Mouse (Mus musculus) kidney, adult 8-10 months (tissue): ENCODE data around the gene Slc4a2.

Experiments used
- DNase-seq, 2 experiments: peaks; one replicate each; pipeline ENCODE4 v3.0.0; 2022

Slc4a2 gene

DNA sequence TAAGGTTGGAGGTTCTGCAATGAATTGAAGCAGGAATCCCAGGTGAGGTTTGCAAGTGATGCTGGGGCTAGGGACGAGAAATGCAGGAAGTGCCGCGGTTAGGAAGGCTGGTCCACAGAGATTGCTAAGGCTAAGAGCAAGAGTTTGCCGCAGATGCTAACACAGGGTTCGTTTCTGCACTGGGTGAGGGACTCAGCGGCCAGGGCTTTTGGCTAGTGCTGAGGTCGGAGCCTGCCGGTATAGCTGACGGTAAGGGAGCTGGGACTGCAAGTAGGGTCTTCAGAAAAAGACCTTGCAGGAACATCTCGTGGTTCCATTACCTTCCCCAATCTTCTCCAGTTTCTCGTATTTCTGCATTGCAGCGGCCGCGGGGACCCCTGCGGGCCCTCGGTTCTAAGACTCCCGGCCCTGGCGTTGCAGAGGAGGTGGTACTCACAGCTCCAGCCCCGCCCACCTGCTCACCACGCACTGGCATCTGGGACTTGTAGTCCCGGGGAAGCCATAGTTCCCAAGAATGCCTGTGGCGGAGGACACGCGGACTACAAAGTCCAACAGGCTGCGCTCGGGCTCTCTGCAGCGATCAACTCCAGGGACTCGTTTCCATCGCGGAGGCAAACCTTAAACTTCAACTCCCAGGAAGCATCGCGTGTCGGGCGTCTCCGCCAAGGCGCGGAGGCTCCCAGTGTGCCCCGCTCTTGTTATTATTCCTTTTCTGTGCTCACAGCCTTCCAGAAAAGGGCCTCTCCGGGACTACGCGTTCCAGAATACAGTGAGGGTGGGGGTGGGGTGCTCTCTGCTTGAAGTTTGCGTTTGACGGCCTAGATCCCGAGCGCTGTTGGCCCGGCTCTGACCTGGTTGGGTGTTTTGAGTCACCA lies at the start of gene Slc4a2, which contains the start of gene Cdk5:
TSS of gene Slc4a2 (plus strand) at position 709 of the 875 bp plus-strand sequence.
TSS of gene Cdk5 (minus strand) at position 402 of the 875 bp plus-strand sequence.
- peak; percentile 99 for DNase-seq

- no peak for DNase-seq
Measured at GRCm38 (mm10) chr5:24374216-24374615, 49.4 kb upstream of the Slc4a2 start.

DNA sequence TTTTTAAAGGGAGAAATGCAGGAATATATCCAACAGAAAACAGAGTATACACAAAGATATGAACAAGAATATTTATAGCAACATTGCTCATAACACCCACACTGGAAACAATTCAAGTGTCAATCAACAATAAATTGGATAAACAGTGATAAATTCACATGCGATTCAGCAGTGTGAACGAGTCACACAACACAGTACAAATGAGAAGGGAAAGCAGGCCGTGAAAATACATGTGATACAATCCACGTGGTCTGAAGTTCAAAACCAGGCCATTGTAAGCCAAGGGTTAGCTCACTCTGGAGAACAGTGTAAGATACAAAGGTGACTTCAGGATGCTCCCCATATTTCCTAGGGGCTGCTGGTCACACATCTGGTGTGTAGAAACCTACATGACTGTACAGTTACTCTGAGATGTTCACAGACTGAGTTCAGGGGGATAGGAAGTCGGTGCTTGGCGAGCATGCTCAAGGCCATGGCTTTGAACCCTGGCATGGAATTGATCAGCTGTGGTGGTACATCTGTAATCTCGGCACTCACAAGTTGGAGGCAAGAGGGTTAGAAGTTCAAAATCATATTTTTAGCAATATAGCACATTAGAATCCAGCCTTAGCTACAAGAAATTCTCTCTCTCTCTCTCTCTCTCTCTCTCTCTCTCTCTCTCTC lies 48.8 kb upstream of the Slc4a2 start:
- DNase-seq: no peak

DNA sequence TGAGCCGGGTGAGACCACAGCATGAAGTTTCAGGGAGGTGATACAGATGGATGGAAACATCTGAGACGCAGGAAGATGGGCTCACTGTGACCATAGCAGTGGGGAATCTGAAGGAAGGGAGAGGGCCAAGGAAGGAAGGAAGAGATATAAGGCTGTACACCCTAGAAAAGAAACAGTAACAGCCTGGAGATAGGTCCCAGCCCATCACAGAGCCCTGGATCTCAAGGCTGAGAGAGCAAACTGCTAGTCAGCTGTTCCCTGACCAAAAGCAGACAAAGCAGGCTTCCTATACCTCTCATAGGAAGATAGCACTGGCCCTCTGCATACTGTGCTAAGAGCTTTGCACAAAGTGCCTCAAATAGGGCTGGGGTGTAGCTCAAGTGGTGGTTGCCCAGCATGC lies 44.9 kb upstream of the Slc4a2 start:
- no peak for DNase-seq

DNA sequence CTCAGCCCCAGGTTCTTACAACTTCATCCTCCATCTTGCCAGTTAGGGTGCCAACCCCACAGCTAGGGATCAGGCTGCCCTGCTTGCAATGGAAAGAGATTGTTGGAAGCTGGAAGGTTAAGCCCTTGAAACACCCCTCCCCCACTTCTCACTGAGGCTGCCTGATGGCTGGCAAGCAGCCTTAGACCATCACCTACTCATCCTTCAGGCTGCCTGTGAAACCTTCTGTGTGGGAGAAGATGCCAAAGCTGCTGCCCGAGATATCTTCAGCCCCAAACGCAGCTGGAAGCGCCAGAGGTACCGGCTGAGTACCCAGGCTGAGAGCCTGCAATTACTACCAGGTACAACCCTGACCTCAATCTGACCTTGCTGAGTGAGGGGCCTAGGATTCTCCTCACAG lies 44.1 kb upstream of the Slc4a2 start:
- DNase-seq: no peak

DNA sequence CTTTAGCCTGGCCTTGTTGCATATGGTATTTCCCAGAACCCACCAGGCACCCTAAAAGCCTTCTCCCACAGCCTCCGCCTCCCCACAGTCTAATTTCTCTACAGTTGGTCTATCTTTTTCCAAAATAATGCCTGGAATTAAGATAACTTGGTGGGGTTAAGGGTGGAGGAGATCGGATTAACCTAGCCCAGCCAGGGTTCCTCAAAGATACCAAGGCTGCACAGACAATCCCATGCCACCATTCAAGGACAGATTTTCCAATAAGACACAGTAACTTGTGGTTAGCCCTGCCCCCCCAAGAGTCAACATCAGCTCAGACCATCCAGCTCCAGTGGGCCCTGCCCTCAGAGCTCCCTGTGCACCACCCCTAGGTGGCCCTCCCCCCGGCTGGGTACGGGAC lies 43.1 kb upstream of the Slc4a2 start:
- no peak for DNase-seq

GRCm38 (mm10) chr5:24381486-24381885 lies 42.2 kb upstream of the Slc4a2 start:
- no peak for DNase-seq

GRCm38 (mm10) chr5:24381988-24382387 lies 41.6 kb upstream of the Slc4a2 start:
- no peak for DNase-seq

DNA sequence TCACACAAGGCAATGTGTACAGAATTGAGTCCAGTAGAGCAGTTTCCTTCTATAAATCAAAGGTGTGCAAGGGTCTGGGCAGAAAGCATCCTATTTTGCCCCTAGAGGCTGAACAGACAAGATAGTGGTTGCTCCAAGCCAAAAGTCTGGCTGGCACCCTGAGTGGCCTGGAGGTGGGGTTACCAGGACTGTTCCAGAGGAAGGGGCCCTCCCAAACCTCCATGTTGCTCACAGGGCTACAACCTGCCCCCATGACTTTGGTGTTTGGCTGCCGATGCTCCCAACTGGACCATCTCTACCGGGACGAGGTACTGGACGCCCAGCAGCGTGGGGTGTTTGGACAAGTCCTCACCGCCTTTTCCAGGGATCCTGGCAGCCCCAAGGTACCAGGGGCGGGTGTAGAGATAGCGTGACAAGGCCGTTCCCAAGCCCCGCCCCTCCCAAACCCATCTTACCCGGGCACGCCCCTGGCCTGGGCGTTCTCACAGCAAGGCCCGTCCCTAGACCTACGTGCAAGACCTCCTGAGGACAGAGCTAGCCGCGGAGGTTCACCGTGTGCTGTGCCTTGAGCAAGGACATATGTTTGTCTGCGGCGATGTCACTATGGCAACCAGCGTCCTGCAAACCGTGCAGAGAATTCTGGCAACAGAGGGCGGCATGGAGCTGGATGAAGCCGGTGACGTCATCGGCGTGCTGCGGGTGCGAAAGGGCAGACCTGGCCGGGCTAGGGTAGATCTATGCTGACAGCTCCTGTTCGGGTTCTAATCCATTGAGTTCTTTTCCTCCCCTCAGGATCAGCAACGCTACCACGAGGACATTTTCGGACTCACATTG lies 40.4 kb upstream of the Slc4a2 start:
- DNase-seq: peak; percentile 81 to 87

- peak in 1 of 2 experiments; percentile 64 for DNase-seq
Measured at GRCm38 (mm10) chr5:24384407-24384806, 39.2 kb upstream of the Slc4a2 start.

DNA sequence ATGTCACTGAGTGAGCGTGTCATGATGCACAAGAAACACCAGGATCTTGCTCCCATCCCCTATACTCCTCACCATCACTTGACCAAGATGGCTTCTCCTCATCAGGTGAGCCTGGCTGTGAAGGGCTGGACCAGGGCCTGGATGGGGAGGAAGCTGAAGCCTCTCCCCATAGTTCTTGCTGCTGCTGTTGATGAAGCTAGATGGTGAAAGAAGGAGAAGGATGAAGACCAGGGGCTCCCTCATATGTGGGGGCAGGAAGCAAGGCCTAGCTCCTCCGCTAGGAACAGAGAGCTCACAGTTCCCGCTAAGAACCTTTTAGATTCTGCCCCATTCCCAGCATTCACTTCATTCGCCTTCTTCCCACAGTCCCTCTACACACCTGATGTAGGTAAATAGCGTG lies 38.3 kb upstream of the Slc4a2 start:
- DNase-seq: no peak

DNA sequence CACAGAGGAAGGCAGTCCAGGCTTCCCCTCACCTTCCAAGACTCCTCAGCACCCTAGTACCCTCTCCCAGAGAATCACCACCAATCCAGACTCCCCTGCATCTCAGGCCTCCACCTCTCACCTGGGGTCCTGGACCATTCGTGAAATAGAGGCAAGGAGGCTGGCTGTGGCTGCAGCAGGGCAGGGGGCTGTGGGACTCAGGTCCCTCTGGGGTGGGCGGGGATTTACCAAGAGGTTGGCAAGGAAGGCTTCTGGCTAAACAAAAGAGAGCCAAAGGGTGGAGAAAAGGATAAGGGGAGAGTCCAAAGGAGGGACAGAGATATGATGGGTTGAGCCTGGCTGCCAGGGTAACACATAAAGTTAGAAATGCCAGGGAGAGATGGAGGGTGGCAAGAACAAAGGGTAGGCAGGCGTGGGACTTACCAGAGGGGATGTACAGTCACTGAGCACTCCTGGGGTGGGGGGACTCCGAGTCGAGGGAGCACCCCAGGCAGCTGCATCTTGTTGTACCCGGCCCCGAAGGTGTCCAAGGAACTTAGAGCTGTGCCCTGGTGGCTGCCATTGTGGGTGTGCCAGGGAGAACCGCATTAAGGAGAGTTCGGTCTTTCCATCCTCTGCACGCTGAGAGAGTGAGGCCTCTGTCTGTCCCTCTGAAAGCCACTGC lies 37.6 kb upstream of the Slc4a2 start:
- no peak for DNase-seq

DNA sequence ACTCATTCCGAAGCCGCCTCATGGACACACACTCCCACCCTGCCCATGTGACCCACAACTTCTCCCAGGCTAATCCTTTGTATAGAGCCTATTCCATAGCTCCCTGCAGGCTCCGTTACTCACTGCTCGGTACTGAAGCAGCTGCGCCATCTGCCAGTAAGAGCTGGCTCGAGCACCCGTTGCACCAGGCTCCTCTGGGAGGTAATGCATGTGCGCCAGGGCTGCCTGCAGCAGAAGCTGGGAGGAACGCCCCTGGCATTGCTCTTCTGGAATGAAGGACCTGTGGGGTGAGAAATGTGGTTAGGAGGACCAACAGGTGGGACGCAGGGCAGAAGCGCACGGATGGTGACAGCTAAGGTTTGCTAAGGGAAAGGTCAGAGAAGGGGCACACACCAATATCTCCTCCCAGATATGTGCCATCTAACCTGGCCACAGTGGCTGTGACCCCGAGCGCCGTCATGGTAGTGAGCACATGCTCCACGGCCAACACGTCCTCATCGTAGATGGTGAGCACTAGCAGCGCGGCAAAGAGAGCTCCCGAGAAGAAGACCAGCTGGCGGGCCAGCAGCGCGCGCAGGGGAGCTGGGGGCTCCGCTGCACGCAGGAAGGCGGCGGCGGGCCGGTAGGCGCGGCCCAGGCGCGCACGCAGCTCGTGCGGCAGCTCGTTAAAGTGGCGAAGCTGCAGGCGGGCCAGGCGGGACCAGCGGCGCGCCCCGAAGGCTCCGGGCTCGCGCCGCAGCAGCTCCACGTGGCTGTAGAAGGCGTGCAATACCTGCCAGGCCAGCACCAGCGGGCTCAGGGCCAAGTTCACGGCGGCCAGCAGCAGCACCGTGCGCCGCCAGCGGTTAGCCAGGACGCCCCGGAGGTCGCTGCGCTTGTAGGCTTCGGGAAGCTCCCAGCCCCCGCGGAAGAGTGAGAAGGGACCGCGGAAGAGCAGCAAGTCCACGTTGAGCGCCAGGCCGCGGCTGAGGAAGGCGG lies 36.1 kb upstream of the Slc4a2 start:
- DNase-seq: peak; percentile 64 to 78

DNA sequence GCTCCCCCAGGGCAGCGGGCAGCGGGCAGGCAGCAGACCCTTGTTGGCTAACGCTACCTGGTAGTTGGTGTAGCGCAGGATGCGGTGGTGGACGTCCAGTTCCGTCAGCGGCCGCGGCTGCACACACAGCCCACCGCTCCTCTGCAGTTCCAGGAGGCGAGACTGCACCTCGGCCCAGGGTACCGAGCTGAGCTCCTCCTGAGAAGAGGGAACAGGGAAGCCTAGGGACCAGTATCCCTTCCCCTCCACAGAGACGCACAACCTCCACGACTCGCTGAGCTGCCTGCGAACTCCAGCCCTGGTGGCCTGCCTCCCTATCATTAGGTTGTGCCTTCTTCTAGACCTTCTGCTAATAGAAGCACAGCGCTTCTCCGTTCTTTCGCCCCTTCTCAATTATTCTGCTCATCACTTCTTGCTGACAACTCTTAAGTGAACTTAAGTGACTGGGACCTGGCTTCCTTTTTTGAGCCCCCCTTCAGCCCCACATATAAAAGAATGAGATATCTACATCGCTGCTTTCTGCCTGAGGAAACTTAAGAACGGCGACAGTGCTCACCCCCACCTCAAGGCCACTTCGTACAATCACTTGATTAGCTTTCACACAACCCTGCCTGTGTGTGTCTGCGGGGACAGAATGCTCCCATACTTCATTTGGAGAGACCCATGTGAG lies 35.3 kb upstream of the Slc4a2 start:
- no peak for DNase-seq

DNA sequence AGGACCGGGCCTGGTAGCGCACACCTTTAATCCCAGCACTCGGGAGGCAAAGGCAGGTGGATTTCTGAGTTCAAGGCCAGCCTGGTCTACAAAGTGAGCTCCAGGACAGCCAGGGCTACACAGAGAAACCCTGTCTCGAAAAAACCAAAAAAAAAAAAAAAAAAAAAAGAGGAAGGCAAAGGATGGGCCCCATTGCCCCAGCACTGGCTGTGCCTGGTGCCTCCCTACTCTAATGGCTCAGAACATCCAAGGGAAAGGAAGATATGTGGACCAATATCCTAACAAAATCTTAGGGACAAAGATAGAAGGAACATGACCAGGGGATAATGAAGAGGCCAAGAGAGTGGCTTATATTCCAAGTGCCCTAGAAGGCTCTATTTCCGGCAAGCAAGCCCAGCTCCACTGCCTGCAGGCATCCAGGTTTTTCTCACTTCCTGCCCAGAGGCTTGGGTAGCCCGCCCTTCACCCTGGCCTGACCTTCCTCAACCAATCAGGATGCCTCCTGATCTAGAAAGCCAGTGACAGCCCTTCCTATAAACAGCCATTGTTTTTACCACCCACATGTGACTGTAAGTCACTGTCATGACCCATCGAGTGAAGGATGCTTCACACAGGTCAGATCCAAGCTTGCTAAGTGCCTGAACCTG lies 34.5 kb upstream of the Slc4a2 start:
- DNase-seq: no peak

DNA sequence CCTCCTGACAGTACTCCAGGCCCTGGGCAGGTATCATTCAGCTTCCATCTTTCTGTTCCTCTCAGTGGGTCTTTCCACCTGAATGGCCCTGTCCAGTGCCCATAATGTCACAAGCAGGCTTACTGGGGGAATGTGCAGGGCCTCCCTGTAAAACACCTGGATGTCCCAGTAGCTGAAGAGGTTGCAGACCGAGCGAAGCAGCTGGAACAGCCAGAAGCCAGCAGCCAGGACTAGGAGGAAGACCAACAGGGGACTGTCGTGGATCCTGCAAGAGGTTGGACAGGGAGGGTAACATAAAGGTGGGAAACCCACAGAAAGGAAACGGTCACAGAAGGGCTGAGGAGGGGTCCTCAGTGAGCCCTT lies 34.0 kb upstream of the Slc4a2 start:
- no peak for DNase-seq

GRCm38 (mm10) chr5:24391864-24392263 lies 31.8 kb upstream of the Slc4a2 start, which contains the start of gene Atg9b:
Gene Atg9b (minus strand): TSS chr5:24392143.
- DNase-seq: no peak

- DNase-seq: no peak
Measured at GRCm38 (mm10) chr5:24392724-24393123, 30.9 kb upstream of the Slc4a2 start.

- DNase-seq: peak; percentile 69 to 85
Measured at GRCm38 (mm10) chr5:24393392-24393997, 30.1 kb upstream of the Slc4a2 start, which contains the start of gene Abcb8. Gene Abcb8 (plus strand): TSS chr5:24393663.
